Comparison of ENCODE assay signal across 11 mouse cellular contexts in genomic region chr10:42861446-42861845, GRCm38 (mm10). TPM values are rescaled to one million over a fixed set of nuclear protein-coding genes. Genes with fewer than 3 reads are reported as not detected.
DNase-seq lines count a peak whose midpoint lies in the region; ATAC-seq and TF ChIP-seq lines count a peak whose summit lies in the region.
"Had no signal": no experiment of that assay in that cellular context is flagged by ENCODE, and none has a peak within 500 bp of the region (broad histone marks: within the 10 kb centered on the region; RNA-seq: fewer than 3 reads in every experiment).

No protein-coding gene starts in this region.

- H3K4me2 ChIP-seq in hindbrain, embryonic 12.5 days (replicated peaks) = 0 out of 2 replicates have a peak overlapping the region, but pooled peaks have one; percentile 2
- no peak overlapping the region for H3K4me2 ChIP-seq in hindbrain, embryonic 11.5 days (replicated peaks; ENCODE audit: low read depth, low read length)
- H3K4me2 ChIP-seq in midbrain, postnatal 0 days (ENCODE audit: low read depth, low read length, poor library complexity, severe bottlenecking) = peak overlapping the region; percentile 65
- H3K4me2 ChIP-seq: heart, embryonic 11.5 days had no signal

- TF ChIP-seq CTCF in thymus, adult 2 months (IDR thresholded peaks at IDR 0.05; ENCODE audit: borderline replicate concordance, control insufficient read depth, extremely low read depth, insufficient read depth, low read length, poor library complexity) = no peak
- no peak for TF ChIP-seq CTCF in midbrain, postnatal 0 days (IDR thresholded peaks at IDR 0.05)

- TF ChIP-seq POLR2A in thymus, adult 2 months (IDR thresholded peaks at IDR 0.05; ENCODE audit: control insufficient read depth, extremely low read depth, insufficient read depth, low read length, poor library complexity) = no peak

- H3K27ac ChIP-seq in hindbrain, embryonic 12.5 days = no peak overlapping the region
- no peak overlapping the region for H3K27ac ChIP-seq in hindbrain, embryonic 11.5 days (ENCODE audit: low read depth, low read length)
- peak overlapping the region; percentile 80 for H3K27ac ChIP-seq in thymus, adult 2 months (ENCODE audit: control insufficient read depth, insufficient read depth, low read length)
- no peak overlapping the region for H3K27ac ChIP-seq in midbrain, postnatal 0 days (ENCODE audit: low read depth, low read length)
- H3K27ac ChIP-seq: limb, embryonic 15.5 days; macrophage had no signal

- no peaks in the 10 kb centered on the region for H3K36me3 ChIP-seq in hindbrain, embryonic 12.5 days
- H3K36me3 ChIP-seq in hindbrain, embryonic 11.5 days (ENCODE audit: control insufficient read depth, insufficient read depth, low read length) = no peaks in the 10 kb centered on the region
- H3K36me3 ChIP-seq in thymus, adult 2 months (ENCODE audit: control insufficient read depth, insufficient read depth, low read length) = no peaks in the 10 kb centered on the region
- no peaks in the 10 kb centered on the region for H3K36me3 ChIP-seq in midbrain, postnatal 0 days (ENCODE audit: insufficient read depth, low read length)
- H3K36me3 ChIP-seq: limb, embryonic 15.5 days had no signal

- no peak overlapping the region for H3K4me3 ChIP-seq in hindbrain, embryonic 12.5 days
- no peak overlapping the region for H3K4me3 ChIP-seq in hindbrain, embryonic 11.5 days (ENCODE audit: low read depth, low read length)
- peak overlapping the region; percentile 43 for H3K4me3 ChIP-seq in thymus, adult 2 months (ENCODE audit: control insufficient read depth, insufficient read depth, low read length)
- peak overlapping the region; percentile 24; the same call in 1 of the 2 replicates for H3K4me3 ChIP-seq in midbrain, postnatal 0 days (ENCODE audit: low read depth, low read length)

- H3K27me3 ChIP-seq in hindbrain, embryonic 12.5 days = no peaks in the 10 kb centered on the region; the same call in 1 of the 2 replicates
- H3K27me3 ChIP-seq in hindbrain, embryonic 11.5 days (ENCODE audit: control insufficient read depth, insufficient read depth, low read length) = no peaks in the 10 kb centered on the region
- H3K27me3 ChIP-seq in thymus, adult 2 months (ENCODE audit: control insufficient read depth, insufficient read depth, low read length) = no peaks in the 10 kb centered on the region
- H3K27me3 ChIP-seq in midbrain, postnatal 0 days (ENCODE audit: insufficient read depth, low read length) = no peaks in the 10 kb centered on the region

- no peak for ATAC-seq in hindbrain, embryonic 12.5 days (ENCODE audit: low FRiP score)
- no peak for ATAC-seq in hindbrain, embryonic 11.5 days (ENCODE audit: low FRiP score)
- ATAC-seq in midbrain, postnatal 0 days (ENCODE audit: low FRiP score) = no peak

- 62% methylated on average over 7 of the region's 7 CpGs for WGBS in hindbrain, embryonic 12.5 days
- 70% methylated on average over 7 of the region's 7 CpGs for WGBS in hindbrain, embryonic 11.5 days
- 13% methylated on average over 7 of the region's 7 CpGs for WGBS in thymus, adult 2 months
- 67% methylated on average over 7 of the region's 7 CpGs for WGBS in midbrain, postnatal 0 days

- H3K9me3 ChIP-seq in hindbrain, embryonic 12.5 days (replicated peaks) = no peaks in the 10 kb centered on the region
- no peaks in the 10 kb centered on the region for H3K9me3 ChIP-seq in hindbrain, embryonic 11.5 days (ENCODE audit: control insufficient read depth, low read length)
- no peaks in the 10 kb centered on the region for H3K9me3 ChIP-seq in midbrain, postnatal 0 days (ENCODE audit: low read length)
- H3K9me3 ChIP-seq: limb, embryonic 15.5 days had no signal

- no peak overlapping the region for H3K9ac ChIP-seq in hindbrain, embryonic 12.5 days
- no peak overlapping the region for H3K9ac ChIP-seq in hindbrain, embryonic 11.5 days (ENCODE audit: low read depth, low read length)
- no peak overlapping the region for H3K9ac ChIP-seq in midbrain, postnatal 0 days (replicated peaks; ENCODE audit: low read length, poor library complexity, severe bottlenecking)
- H3K9ac ChIP-seq: limb, embryonic 15.5 days had no signal

- no peak for DNase-seq in hindbrain, embryonic 11.5 days (ENCODE audit: low spot score)
- peak; percentile 32 for DNase-seq in thymus, adult 2 months
- DNase-seq in thymus, adult 18-20 months = no peak
- DNase-seq in midbrain, postnatal 0 days (ENCODE audit: low spot score) = no peak
- DNase-seq in layer of hippocampus, adult 8-10 months (ENCODE audit: low spot score in 2 of 2) = no peak
- no peak for DNase-seq in urinary bladder, postnatal 14 days (ENCODE audit: low spot score)
- DNase-seq in right cerebral cortex, postnatal 25 days = no peak

- peaks cover 39% of the 10 kb centered on the region for H3K4me1 ChIP-seq in hindbrain, embryonic 12.5 days
- peaks cover 7% of the 10 kb centered on the region for H3K4me1 ChIP-seq in hindbrain, embryonic 11.5 days (replicated peaks; ENCODE audit: control insufficient read depth, insufficient read depth, low read length)
- H3K4me1 ChIP-seq in thymus, adult 2 months (replicated peaks; ENCODE audit: control insufficient read depth, insufficient read depth, low read length) = peaks cover 23% of the 10 kb centered on the region
- H3K4me1 ChIP-seq in midbrain, postnatal 0 days (ENCODE audit: insufficient read depth, low read length) = peaks cover 9% of the 10 kb centered on the region

RNA-seq across cellular contexts. Expression of gene Scml4, which starts 1.3 kb away (rescaled TPM):
- polyA plus RNA-seq in hindbrain, embryonic 12.5 days (2016; fragmentation: Nextera tagmentation; extraction: Ambion mirVana) = 4.0 and 4.3 TPM in 2 replicates
- polyA plus RNA-seq in hindbrain, embryonic 11.5 days (2014; fragmentation: Nextera tagmentation; extraction: Ambion mirVana) = 2.2 and 2.5 TPM in 2 replicates
- polyA plus RNA-seq in thymus, adult 2 months (2012; rRNA removed) = 32.9 and 42.5 TPM in 2 replicates
- 53.8 and 57.1 TPM in 2 replicates for total RNA-seq in midbrain, postnatal 0 days (2014; rRNA removed)
- 11.4 and 12.9 TPM in 2 replicates for polyA plus RNA-seq in midbrain, postnatal 0 days (2015; fragmentation: Nextera tagmentation; extraction: Ambion mirVana)
- total RNA-seq in layer of hippocampus, adult 8-10 months (2022) = 1 to 10 TPM; 3.7 to 5.3 (median 4.6) TPM
- polyA plus RNA-seq: macrophage had no signal

Comparison
In these comparisons a context has a peak if more than half of its experiments do, and no peak if none do; other contexts are left out.
1. H3K4me3 ChIP-seq: peak in thymus, adult 2 months (single experiment) and midbrain, postnatal 0 days (single experiment); none in hindbrain, embryonic 12.5 days (single experiment) and hindbrain, embryonic 11.5 days (single experiment).